Mouse (Mus musculus) brown adipose tissue, adult 24 weeks (tissue): ENCODE results near the gene Grin3a. TPM values are rescaled to one million over a fixed set of nuclear protein-coding genes. Genes with fewer than 3 reads are reported as not detected.

Experiments used
- H3K27ac ChIP-seq: fragments of 200-500 bp; replicated peaks from 2 replicates; pipeline ENCODE4 v1.5.1; 2012; ENCODE audit warnings: low read depth, mild to moderate bottlenecking, low read length
- H3K4me1 ChIP-seq: fragments of 200-500 bp; 2 replicates; pipeline ENCODE4 v1.6.1; 2012; ENCODE audit warnings: low read length, mixed read lengths; ENCODE audit not compliant: control insufficient read depth, insufficient read depth, insufficient read length
- H3K4me3 ChIP-seq: fragments of 200-500 bp; 2 replicates; pipeline ENCODE4 v1.5.1; 2012; ENCODE audit warnings: low read depth, mild to moderate bottlenecking, low read length, moderate library complexity; ENCODE audit not compliant: insufficient read depth
- polyA plus RNA-seq: library from polyadenylated mRNA; stranded (reverse); fragments of >200 nt; gene quantifications from 2 replicates; pipeline ENCODE4 v1.2.4, GENCODE M21; 2012; ENCODE audit not compliant: missing spikeins, insufficient read depth, insufficient read length

Gene Grin3a
- polyA plus RNA-seq, 1 experiment = not detected

- Histone ChIP-seq H3K4me3 (no peak overlapping the region), H3K27ac (no peak overlapping the region), H3K4me1 (no peaks in the 10 kb centered on the region)
These were observed 106.0 kb downstream of the Grin3a start for GRCm38 (mm10) chr4:49739561-49739960.

GRCm38 (mm10) chr4:49729326-49729725, 116.2 kb downstream of the Grin3a start:
- Histone ChIP-seq H3K4me1 (no peaks in the 10 kb centered on the region), H3K27ac (no peak overlapping the region), H3K4me3 (no peak overlapping the region)

GRCm38 (mm10) chr4:49723908-49724307, 121.6 kb downstream of the Grin3a start:
- Histone ChIP-seq H3K27ac (no peak overlapping the region), H3K4me3 (no peak overlapping the region), H3K4me1 (no peaks in the 10 kb centered on the region)

GRCm38 (mm10) chr4:49691405-49692194, 153.9 kb downstream of the Grin3a start:
- Histone ChIP-seq H3K4me3 (no peak overlapping the region), H3K27ac (no peak overlapping the region), H3K4me1 (no peaks in the 10 kb centered on the region)

- no peak overlapping the region for H3K4me3 ChIP-seq
- H3K4me1 ChIP-seq = no peaks in the 10 kb centered on the region
- H3K27ac ChIP-seq = no peak overlapping the region
These were observed 156.8 kb downstream of the Grin3a start for GRCm38 (mm10) chr4:49688594-49689288.

GRCm38 (mm10) chr4:49681812-49682211, 163.7 kb downstream of the Grin3a start, which contains the start of gene Ppp3r2:
TSS of gene Ppp3r2 (minus strand) at chr4:49682024.
- Histone ChIP-seq H3K4me3 (no peak within 1 kb of the TSS), H3K27ac (no peak within 1 kb of the TSS), H3K4me1 (no peaks in the 10 kb centered on the region)

- H3K4me1 ChIP-seq = no peaks in the 10 kb centered on the region
- H3K27ac ChIP-seq = peak overlapping the region; percentile 43; the same call in 1 of the 2 replicates
- H3K4me3 ChIP-seq = no peak overlapping the region
These were observed 165.2 kb downstream of the Grin3a start for GRCm38 (mm10) chr4:49680171-49680875.

DNA sequence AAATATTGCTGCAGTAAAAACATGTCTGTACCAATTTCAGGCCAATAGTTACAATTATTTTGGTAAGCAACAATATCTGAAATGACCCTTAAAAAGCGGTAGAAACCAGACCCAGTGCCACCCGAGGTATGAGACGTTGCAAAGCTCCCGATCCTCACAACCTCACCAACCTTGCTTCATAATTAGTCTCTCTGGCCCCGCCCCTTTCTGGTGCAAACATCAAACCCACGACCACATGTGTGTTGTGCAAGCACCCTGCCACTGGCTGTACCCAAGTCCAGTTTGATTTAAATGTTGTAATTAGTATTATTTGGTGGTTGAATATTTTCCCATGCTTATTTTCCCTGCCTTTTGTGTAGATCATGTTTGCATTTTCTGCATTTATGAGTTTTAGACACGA, 168.8 kb downstream of the Grin3a start:
- no peak overlapping the region for H3K4me3 ChIP-seq
- H3K4me1 ChIP-seq = no peaks in the 10 kb centered on the region
- H3K27ac ChIP-seq = no peak overlapping the region

- H3K4me1 ChIP-seq = no peaks in the 10 kb centered on the region
- no peak overlapping the region for H3K27ac ChIP-seq
- H3K4me3 ChIP-seq = no peak overlapping the region
These were observed 169.5 kb downstream of the Grin3a start for GRCm38 (mm10) chr4:49676071-49676470.

DNA sequence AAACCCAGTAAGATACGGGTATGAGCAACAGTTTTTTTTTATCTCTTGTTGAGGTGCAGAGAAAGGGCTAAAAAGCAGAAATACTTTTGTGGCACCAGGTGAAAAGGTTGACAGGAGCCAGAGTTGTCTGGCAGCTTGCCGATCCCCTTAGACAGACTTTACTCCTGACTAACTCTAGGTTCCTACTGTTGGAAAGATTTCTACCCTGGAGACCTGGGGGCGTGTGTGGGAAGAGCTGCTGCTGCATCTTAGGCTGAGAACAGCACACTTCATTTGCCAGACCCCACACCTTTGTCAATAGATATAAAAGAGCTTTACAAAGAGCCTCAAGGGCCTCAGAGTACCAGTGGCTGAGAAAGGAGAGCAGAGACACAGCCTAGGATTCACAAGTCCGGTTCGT, 180.7 kb downstream of the Grin3a start:
- no peaks in the 10 kb centered on the region for H3K4me1 ChIP-seq
- H3K27ac ChIP-seq = no peak overlapping the region
- no peak overlapping the region for H3K4me3 ChIP-seq

DNA sequence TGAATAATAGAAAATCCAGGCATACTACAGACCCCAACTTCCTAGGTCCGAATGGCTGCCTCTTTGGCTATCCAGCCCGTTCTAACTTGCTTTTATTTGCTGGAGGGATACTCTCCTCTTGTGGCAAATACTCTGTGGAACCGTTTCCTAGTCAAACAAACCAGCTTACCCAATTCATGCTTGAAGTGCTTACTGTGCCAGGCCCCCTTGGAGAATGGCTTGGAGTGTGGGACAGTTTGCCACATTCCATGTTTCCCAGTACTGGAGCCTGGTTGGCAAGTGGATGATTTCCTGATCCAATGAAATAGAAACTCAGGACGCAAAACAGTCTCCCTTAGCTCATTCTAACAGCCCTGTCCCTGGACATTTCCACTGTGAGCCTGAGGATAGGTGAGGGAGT, 183.3 kb downstream of the Grin3a start:
- Histone ChIP-seq H3K27ac (no peak overlapping the region), H3K4me3 (no peak overlapping the region), H3K4me1 (no peaks in the 10 kb centered on the region)

DNA sequence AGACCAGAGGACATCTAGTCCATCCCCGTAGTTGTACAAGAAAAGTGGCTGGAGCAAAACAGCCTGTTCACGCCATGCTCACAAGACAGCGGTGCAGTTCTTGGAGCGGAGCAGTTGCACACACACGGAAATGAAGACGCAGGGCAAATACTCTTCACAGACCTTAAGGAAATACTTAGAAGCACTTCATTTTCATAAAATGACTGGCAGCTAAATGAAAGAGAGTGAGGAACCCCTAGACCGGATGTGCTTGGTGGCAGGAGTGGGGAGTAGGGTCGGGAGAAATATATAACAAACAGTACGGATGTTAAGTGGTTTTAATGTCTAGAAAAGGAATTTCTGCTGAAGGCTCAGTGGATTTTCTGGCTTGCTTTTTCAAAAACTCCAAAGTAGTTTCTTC, 183.9 kb downstream of the Grin3a start:
- H3K4me1 ChIP-seq = no peaks in the 10 kb centered on the region
- H3K27ac ChIP-seq = no peak overlapping the region
- H3K4me3 ChIP-seq = no peak overlapping the region

- H3K4me1 ChIP-seq = no peaks in the 10 kb centered on the region
- H3K27ac ChIP-seq = no peak overlapping the region
- H3K4me3 ChIP-seq = no peak overlapping the region
These were observed 186.1 kb downstream of the Grin3a start for GRCm38 (mm10) chr4:49659421-49659820.

GRCm38 (mm10) chr4:49639913-49640312, 205.6 kb downstream of the Grin3a start:
- no peaks in the 10 kb centered on the region for H3K4me1 ChIP-seq
- no peak overlapping the region for H3K4me3 ChIP-seq
- H3K27ac ChIP-seq = no peak overlapping the region

- H3K4me1 ChIP-seq = no peaks in the 10 kb centered on the region
- H3K27ac ChIP-seq = no peak overlapping the region
- no peak overlapping the region for H3K4me3 ChIP-seq
These were observed 207.7 kb downstream of the Grin3a start for GRCm38 (mm10) chr4:49637821-49638220.
